Mouse (Mus musculus) E14TG2a.4 (cell line): ENCODE data around the gene 6030498E09Rik.

ENCODE experiments used
- CTCF ChIP-seq: conservative IDR thresholded peaks from 2 replicates; pipeline ENCODE4 v1.5.1; 2014; ENCODE audit warnings: low read length
- NANOG ChIP-seq: IDR thresholded peaks from 2 replicates; pipeline ENCODE4 v1.6.1; 2014; ENCODE audit warnings: borderline replicate concordance, low read length, mixed read lengths

GRCm38 (mm10) chrX:38771453-38771852 is 1.0 kb upstream of the 6030498E09Rik start:
- TF ChIP-seq CTCF = no peak
- TF ChIP-seq NANOG = no peak
